Mouse (Mus musculus): ENCODE data around the gene Hsf2bp. TPM values are rescaled to one million over a fixed set of nuclear protein-coding genes. Genes with fewer than 3 reads are reported as not detected.

The Hsf2bp gene
- total and polyA plus RNA-seq, 2 experiments from 2014 or later = 0.57 to 0.90 TPM

- Histone ChIP-seq H3K9ac (no peak overlapping the region), H3K4me2 (ENCODE audit: low read depth) (no peak overlapping the region), H3K4me3 (ENCODE audit: low read depth, low read length) (no peak overlapping the region), H3K9me3 (ENCODE audit: low read length) (no peaks in the 10 kb centered on the region), H3K27ac (ENCODE audit: low read depth, low read length) (no peak overlapping the region), H3K27me3 (ENCODE audit: insufficient read depth, low read length) (no peaks in the 10 kb centered on the region), H3K36me3 (ENCODE audit: insufficient read depth) (no peaks in the 10 kb centered on the region), H3K4me1 (ENCODE audit: insufficient read depth) (no peaks in the 10 kb centered on the region)
- no peak for DNase-seq
- WGBS = 77% methylated on average over 6 of the region's 6 CpGs
- ATAC-seq = no peak
- TF ChIP-seq CTCF (IDR thresholded peaks at IDR 0.05; ENCODE audit: low read depth) = no peak
These were observed 100.9 kb downstream of the Hsf2bp start for GRCm38 (mm10) chr17:31935091-31935830.

DNA sequence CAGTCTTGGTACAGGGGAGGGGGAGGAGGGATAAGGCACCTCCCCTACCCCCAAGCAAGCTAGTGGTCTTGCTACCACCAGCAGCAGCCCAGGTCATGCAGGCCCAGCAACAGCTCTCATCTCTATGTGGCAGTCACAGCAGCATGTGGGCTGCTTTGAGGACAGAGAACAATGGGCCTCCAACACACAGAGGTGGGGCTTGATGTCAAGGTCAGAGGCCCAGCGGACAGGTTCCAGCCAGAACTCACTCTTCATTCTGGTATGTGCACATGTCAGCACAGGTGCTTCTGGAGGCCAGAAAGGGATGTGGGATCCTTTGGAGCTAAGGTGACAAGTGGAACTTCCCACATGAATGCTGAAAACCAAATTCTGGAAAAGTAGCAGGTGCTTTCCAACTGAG, 102.2 kb downstream of the Hsf2bp start:
- no peaks in the 10 kb centered on the region for H3K9me3 ChIP-seq (ENCODE audit: low read length)
- WGBS = 54% methylated on average over 1 of the region's 1 CpGs
- H3K27me3 ChIP-seq (ENCODE audit: insufficient read depth, low read length) = no peaks in the 10 kb centered on the region
- TF ChIP-seq CTCF (IDR thresholded peaks at IDR 0.05; ENCODE audit: low read depth) = no peak
- no peaks in the 10 kb centered on the region for H3K4me1 ChIP-seq (ENCODE audit: insufficient read depth)
- no peak overlapping the region for H3K4me2 ChIP-seq (ENCODE audit: low read depth)
- H3K27ac ChIP-seq (ENCODE audit: low read depth, low read length) = no peak overlapping the region
- no peak for ATAC-seq
- H3K9ac ChIP-seq = no peak overlapping the region
- H3K4me3 ChIP-seq (ENCODE audit: low read depth, low read length) = no peak overlapping the region
- no peaks in the 10 kb centered on the region for H3K36me3 ChIP-seq (ENCODE audit: insufficient read depth)
- DNase-seq = no peak

DNA sequence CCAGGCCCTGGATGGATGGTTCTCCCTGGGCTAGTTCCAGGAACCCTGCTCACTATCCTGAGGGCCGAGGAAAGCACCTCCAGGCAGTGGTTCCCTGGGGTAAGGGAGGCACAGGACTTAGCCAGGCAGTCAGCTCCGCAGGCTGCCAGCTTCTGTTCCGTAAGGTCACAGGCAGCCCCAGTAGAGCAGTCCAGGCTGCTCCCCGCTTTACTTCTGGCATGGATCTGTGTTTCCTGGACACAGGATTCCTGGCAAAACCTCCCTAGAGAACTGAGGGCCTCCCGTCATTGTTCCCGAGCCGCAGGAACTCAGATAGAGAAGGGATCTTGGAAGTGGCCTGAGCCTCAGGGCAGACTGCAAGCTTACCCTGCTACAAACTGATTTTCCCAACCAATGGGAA, 104.7 kb downstream of the Hsf2bp start:
- Histone ChIP-seq H3K36me3 (ENCODE audit: insufficient read depth) (no peaks in the 10 kb centered on the region), H3K27ac (ENCODE audit: low read depth, low read length) (no peak overlapping the region)
- 31% methylated on average over 7 of the region's 7 CpGs for WGBS

DNA sequence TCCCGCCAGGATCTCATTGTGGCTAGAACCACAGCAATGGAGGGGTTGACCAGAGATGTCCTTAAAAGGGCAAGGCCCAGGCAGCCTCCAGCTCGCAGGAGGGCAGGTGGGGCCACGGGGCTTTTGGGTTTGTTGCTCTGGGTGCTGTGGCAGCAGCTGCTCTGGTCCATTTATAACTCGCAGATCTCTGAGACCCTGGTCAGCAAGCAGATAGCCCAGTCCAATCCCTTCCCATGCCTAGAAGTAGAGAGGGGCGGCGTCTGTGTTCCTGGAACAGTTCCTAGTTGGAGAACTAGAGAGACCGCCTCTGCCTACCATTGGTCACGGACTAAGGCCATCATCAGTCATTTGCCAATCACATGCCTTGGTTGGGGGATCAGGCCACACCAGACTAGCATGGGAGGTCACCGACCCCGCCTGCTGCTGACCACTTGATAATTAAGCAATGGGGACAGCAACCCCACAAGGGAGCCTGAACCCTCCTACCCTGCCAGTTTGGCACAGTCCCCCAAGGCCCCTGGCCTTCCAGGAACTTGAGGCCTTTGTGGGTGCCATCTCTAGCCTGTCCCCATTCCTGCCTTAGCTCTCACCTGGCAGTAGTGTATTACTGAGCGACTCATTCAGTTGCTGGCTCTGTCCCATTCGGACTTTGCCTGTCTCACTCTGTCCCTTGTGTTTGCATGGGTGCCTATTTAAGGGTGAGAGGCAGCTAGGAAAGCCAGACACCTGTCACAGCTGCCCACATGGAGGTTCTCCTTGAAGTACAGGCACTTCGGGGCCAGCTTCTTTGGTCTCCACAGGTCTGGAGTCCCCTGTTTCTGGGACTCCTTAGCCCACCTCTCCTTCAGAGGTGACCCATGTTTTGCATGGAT, 106.1 kb downstream of the Hsf2bp start:
- H3K27ac ChIP-seq (ENCODE audit: low read depth, low read length) = no peak overlapping the region
- no peak overlapping the region for H3K4me2 ChIP-seq (ENCODE audit: low read depth)
- no peaks in the 10 kb centered on the region for H3K9me3 ChIP-seq (ENCODE audit: low read length)
- no peak for DNase-seq
- H3K27me3 ChIP-seq (ENCODE audit: insufficient read depth, low read length) = no peaks in the 10 kb centered on the region
- no peaks in the 10 kb centered on the region for H3K4me1 ChIP-seq (ENCODE audit: insufficient read depth)
- WGBS = 62% methylated on average over 13 of the region's 13 CpGs
- H3K9ac ChIP-seq = no peak overlapping the region
- H3K36me3 ChIP-seq (ENCODE audit: insufficient read depth) = no peaks in the 10 kb centered on the region
- ATAC-seq = no peak
- no peak for TF ChIP-seq CTCF (IDR thresholded peaks at IDR 0.05; ENCODE audit: low read depth)
- no peak overlapping the region for H3K4me3 ChIP-seq (ENCODE audit: low read depth, low read length)

More for the DNA sequence above, 104.7 kb downstream of the Hsf2bp start:
- no peak for DNase-seq
- no peak overlapping the region for H3K4me2 ChIP-seq (ENCODE audit: low read depth)
- H3K9ac ChIP-seq = no peak overlapping the region
- ATAC-seq = no peak
- H3K9me3 ChIP-seq (ENCODE audit: low read length) = no peaks in the 10 kb centered on the region
- no peak for TF ChIP-seq CTCF (IDR thresholded peaks at IDR 0.05; ENCODE audit: low read depth)
- H3K4me3 ChIP-seq (ENCODE audit: low read depth, low read length) = no peak overlapping the region
- H3K4me1 ChIP-seq (ENCODE audit: insufficient read depth) = no peaks in the 10 kb centered on the region
- H3K27me3 ChIP-seq (ENCODE audit: insufficient read depth, low read length) = no peaks in the 10 kb centered on the region

- WGBS = 90% methylated on average over 6 of the region's 6 CpGs
- Histone ChIP-seq H3K27ac (ENCODE audit: low read depth, low read length) (peak overlapping the region; percentile 17; the same call in 1 of the 2 replicates), H3K4me1 (ENCODE audit: insufficient read depth) (no peaks in the 10 kb centered on the region), H3K9me3 (ENCODE audit: low read length) (no peaks in the 10 kb centered on the region), H3K4me3 (ENCODE audit: low read depth, low read length) (no peak overlapping the region), H3K36me3 (ENCODE audit: insufficient read depth) (no peaks in the 10 kb centered on the region), H3K9ac (no peak overlapping the region), H3K4me2 (ENCODE audit: low read depth) (no peak overlapping the region), H3K27me3 (ENCODE audit: insufficient read depth, low read length) (no peaks in the 10 kb centered on the region)
- no peak for TF ChIP-seq CTCF (IDR thresholded peaks at IDR 0.05; ENCODE audit: low read depth)
- DNase-seq = no peak
- no peak for ATAC-seq
These were observed 107.1 kb downstream of the Hsf2bp start for GRCm38 (mm10) chr17:31929032-31929431.

DNA sequence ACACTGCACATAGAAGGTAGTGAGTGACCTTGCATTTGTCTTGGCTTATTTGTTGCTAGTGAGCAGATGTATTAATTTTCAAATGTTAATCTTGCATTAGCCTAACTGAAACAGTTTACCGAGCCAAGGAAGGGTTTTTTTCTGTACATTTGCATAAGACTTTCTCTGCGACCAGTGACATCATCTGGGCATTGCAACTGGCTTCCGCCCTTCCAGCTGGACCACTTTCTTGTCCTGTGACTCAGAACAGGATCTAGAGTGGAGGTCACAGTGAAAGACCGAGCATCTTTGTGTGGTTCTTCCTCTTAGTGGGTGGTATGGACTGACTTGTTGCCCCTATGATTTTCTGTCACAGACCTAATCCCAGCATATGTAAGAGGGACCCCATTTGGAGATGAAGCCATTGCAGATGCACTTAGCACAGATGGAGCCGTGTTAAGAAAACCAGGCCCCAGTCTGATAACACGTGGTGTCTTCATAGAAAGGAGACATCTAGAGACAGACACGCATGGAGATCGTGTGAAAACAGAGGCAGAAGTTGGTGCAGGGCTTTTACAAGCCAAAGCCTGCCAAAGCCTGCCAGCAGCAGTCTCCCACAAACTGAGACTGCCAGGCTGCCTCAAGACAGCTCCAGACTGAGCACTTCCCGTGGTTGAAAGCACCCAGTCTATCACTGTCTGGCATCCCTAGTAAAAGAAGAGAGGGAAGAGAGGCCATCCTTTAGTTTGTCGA, 108.1 kb downstream of the Hsf2bp start:
- Histone ChIP-seq H3K9me3 (ENCODE audit: low read length) (no peaks in the 10 kb centered on the region), H3K4me3 (ENCODE audit: low read depth, low read length) (no peak overlapping the region), H3K27me3 (ENCODE audit: insufficient read depth, low read length) (no peaks in the 10 kb centered on the region), H3K9ac (no peak overlapping the region), H3K27ac (ENCODE audit: low read depth, low read length) (peak overlapping the region; percentile 62), H3K4me2 (ENCODE audit: low read depth) (no peak overlapping the region), H3K36me3 (ENCODE audit: insufficient read depth) (no peaks in the 10 kb centered on the region), H3K4me1 (ENCODE audit: insufficient read depth) (no peaks in the 10 kb centered on the region)
- ATAC-seq (peak; percentile 93), DNase-seq (peak; percentile 81)
- WGBS = 63% methylated on average over 10 of the region's 10 CpGs
- no peak for TF ChIP-seq CTCF (IDR thresholded peaks at IDR 0.05; ENCODE audit: low read depth)
